Mouse (Mus musculus) midbrain, embryonic 10.5 days (tissue): ENCODE data around the gene Snx12. TPM values are rescaled to one million over a fixed set of nuclear protein-coding genes. Genes with fewer than 3 reads are reported as not detected.

Experiments used
- DNase-seq: peaks from one replicate; pipeline ENCODE4 v3.0.0-alpha.2; 2017; ENCODE audit warnings: low spot score
- H3K27ac ChIP-seq: fragments of 300-500 bp; sonication (generic); replicated peaks from 2 replicates; pipeline ENCODE4 v1.5.1; 2016; ENCODE audit warnings: mild to moderate bottlenecking
- H3K27me3 ChIP-seq: fragments of 300-500 bp; sonication (generic); 2 replicates; pipeline ENCODE4 v1.6.1; 2016; ENCODE audit warnings: low read depth, mild to moderate bottlenecking; ENCODE audit not compliant: poor library complexity, severe bottlenecking
- H3K36me3 ChIP-seq: fragments of 300-500 bp; sonication (generic); 2 replicates; pipeline ENCODE4 v1.6.1; 2016; ENCODE audit warnings: mild to moderate bottlenecking, moderate library complexity
- H3K4me1 ChIP-seq: fragments of 300-500 bp; sonication (generic); 2 replicates; pipeline ENCODE4 v1.6.1; 2016
- H3K4me3 ChIP-seq: fragments of 300-500 bp; sonication (generic); 2 replicates; pipeline ENCODE4 v1.5.1; 2016; ENCODE audit warnings: mild to moderate bottlenecking, moderate library complexity
- H3K9me3 ChIP-seq: fragments of 300-500 bp; sonication (generic); replicated peaks from 2 replicates; pipeline ENCODE4 v1.6.1; 2016; ENCODE audit warnings: mild to moderate bottlenecking
- WGBS: fragments of 180-500 bp; shearing (Covaris S2); methylation state at CpG from one replicate; pipeline ENCODE4 v1.1.7; 2016; 5-methylcytosine and 5-hydroxymethylcytosine counted together
- polyA plus RNA-seq: library from polyadenylated mRNA; unstranded; fragments of >200 nt; fragmentation: Nextera tagmentation; extraction: Ambion mirVana; gene quantifications from 2 replicates; pipeline ENCODE4 v1.2.1, GENCODE M21; 2016

The Snx12 gene
- 63.8 and 68.5 TPM in 2 replicates for polyA plus RNA-seq

- H3K27me3 ChIP-seq = peaks cover 77% of the 10 kb centered on the region
- peak; percentile 85 for DNase-seq
- H3K4me3 ChIP-seq = peak within 1 kb of the TSS; percentile 66
- H3K9me3 ChIP-seq = no peaks in the 10 kb centered on the region
- peaks cover 6% of the 10 kb centered on the region for H3K4me1 ChIP-seq
- peaks cover 15% of the 10 kb centered on the region for H3K36me3 ChIP-seq
- peak within 1 kb of the TSS; percentile 89 for H3K27ac ChIP-seq
- WGBS = 21% methylated on average over 52 of the region's 55 CpGs
Observed at GRCm38 (mm10) chrX:101221834-101222795, at the start of gene Snx12. Snx12 (minus strand) TSS chrX:101222563.

- no peak within 1 kb of the TSS for H3K27ac ChIP-seq
- H3K27me3 ChIP-seq = peaks cover 80% of the 10 kb centered on the region
- DNase-seq = no peak
- 69% methylated on average over 3 of the region's 3 CpGs for WGBS
- H3K36me3 ChIP-seq = no peaks in the 10 kb centered on the region
- no peaks in the 10 kb centered on the region for H3K9me3 ChIP-seq
- no peak within 1 kb of the TSS for H3K4me3 ChIP-seq
- H3K4me1 ChIP-seq = peaks cover 4% of the 10 kb centered on the region; the same call in 1 of the 2 replicates
Observed at GRCm38 (mm10) chrX:101268755-101269124, 46.4 kb upstream of the Snx12 start, which contains the start of gene Gm20489. Gm20489 (minus strand) TSS chrX:101269023.

- Histone ChIP-seq H3K36me3 (no peaks in the 10 kb centered on the region), H3K27me3 (peaks cover 80% of the 10 kb centered on the region), H3K27ac (no peak within 1 kb of the TSS), H3K4me3 (no peak within 1 kb of the TSS), H3K4me1 (0 out of 2 replicates have a peak, but pooled peaks cover under 1% of the 10 kb centered on the region), H3K9me3 (no peaks in the 10 kb centered on the region)
- WGBS = 87% methylated on average over 5 of the region's 5 CpGs
- no peak for DNase-seq
Observed at GRCm38 (mm10) chrX:101268025-101268754, 45.8 kb upstream of the Snx12 start, which contains the start of gene Il2rg. Il2rg (minus strand) TSS chrX:101268255.

- Histone ChIP-seq H3K9me3 (no peaks in the 10 kb centered on the region), H3K27me3 (peaks cover 72% of the 10 kb centered on the region), H3K4me1 (no peaks in the 10 kb centered on the region), H3K4me3 (no peak overlapping the region), H3K27ac (no peak overlapping the region), H3K36me3 (no peaks in the 10 kb centered on the region)
- no peak for DNase-seq
- 91% methylated on average over 6 of the region's 6 CpGs for WGBS
Observed at GRCm38 (mm10) chrX:101266631-101267030, 44.3 kb upstream of the Snx12 start.

GRCm38 (mm10) chrX:101263892-101264291, 41.5 kb upstream of the Snx12 start, which contains the start of gene Gm614:
Gm614 (minus strand) TSS chrX:101263992.
- WGBS = 94% methylated on average over 1 of the region's 1 CpGs
- Histone ChIP-seq H3K4me3 (no peak within 1 kb of the TSS), H3K4me1 (peaks cover 14% of the 10 kb centered on the region), H3K9me3 (no peaks in the 10 kb centered on the region), H3K27me3 (peaks cover 72% of the 10 kb centered on the region), H3K27ac (no peak within 1 kb of the TSS), H3K36me3 (no peaks in the 10 kb centered on the region)
- DNase-seq = no peak

GRCm38 (mm10) chrX:101260441-101261325, 38.3 kb upstream of the Snx12 start:
- H3K36me3 ChIP-seq = peaks cover 9% of the 10 kb centered on the region
- H3K27ac ChIP-seq = peak overlapping the region; percentile 77
- H3K4me1 ChIP-seq = peaks cover 16% of the 10 kb centered on the region
- H3K9me3 ChIP-seq = no peaks in the 10 kb centered on the region
- DNase-seq = peak; percentile 43
- 29% methylated on average over 13 of the region's 13 CpGs for WGBS
- 0 out of 2 replicates have a peak overlapping the region, but pooled peaks have one; percentile 11 for H3K4me3 ChIP-seq
- peaks cover 59% of the 10 kb centered on the region for H3K27me3 ChIP-seq

- WGBS = 77% methylated on average over 13 of the region's 13 CpGs
- Histone ChIP-seq H3K4me1 (peaks cover 25% of the 10 kb centered on the region), H3K9me3 (no peaks in the 10 kb centered on the region), H3K36me3 (peaks cover 9% of the 10 kb centered on the region), H3K4me3 (no peak overlapping the region), H3K27me3 (peaks cover 45% of the 10 kb centered on the region), H3K27ac (no peak overlapping the region)
- no peak for DNase-seq
Observed at GRCm38 (mm10) chrX:101256603-101257002, 34.2 kb upstream of the Snx12 start.

GRCm38 (mm10) chrX:101254740-101255139, 32.4 kb upstream of the Snx12 start:
- DNase-seq = peak; percentile 32
- peak overlapping the region; percentile 64 for H3K4me3 ChIP-seq
- peaks cover 11% of the 10 kb centered on the region for H3K4me1 ChIP-seq
- H3K36me3 ChIP-seq = peaks cover 9% of the 10 kb centered on the region
- peaks cover 36% of the 10 kb centered on the region for H3K27me3 ChIP-seq
- peak overlapping the region; percentile 82 for H3K27ac ChIP-seq
- WGBS = 19% methylated on average over 26 of the region's 26 CpGs
- H3K9me3 ChIP-seq = no peaks in the 10 kb centered on the region

GRCm38 (mm10) chrX:101253952-101254729, 31.8 kb upstream of the Snx12 start, which contains the start of gene Foxo4:
Foxo4 (plus strand) TSS chrX:101254528.
- peak; percentile 82 for DNase-seq
- Histone ChIP-seq H3K9me3 (no peaks in the 10 kb centered on the region), H3K4me3 (peak within 1 kb of the TSS; percentile 64), H3K27me3 (peaks cover 32% of the 10 kb centered on the region), H3K4me1 (peaks cover 11% of the 10 kb centered on the region), H3K36me3 (peaks cover 9% of the 10 kb centered on the region), H3K27ac (peak within 1 kb of the TSS; percentile 82)
- WGBS = 24% methylated on average over 46 of the region's 47 CpGs

GRCm38 (mm10) chrX:101245011-101245410, 22.6 kb upstream of the Snx12 start:
- H3K9me3 ChIP-seq = no peaks in the 10 kb centered on the region
- 39% methylated on average over 1 of the region's 1 CpGs for WGBS
- no peaks in the 10 kb centered on the region for H3K4me1 ChIP-seq
- no peak overlapping the region for H3K4me3 ChIP-seq
- H3K36me3 ChIP-seq = no peaks in the 10 kb centered on the region
- no peak overlapping the region for H3K27ac ChIP-seq
- peaks cover 37% of the 10 kb centered on the region for H3K27me3 ChIP-seq
- DNase-seq = no peak

- peak overlapping the region; percentile 76 for H3K27ac ChIP-seq
- peaks cover 76% of the 10 kb centered on the region for H3K27me3 ChIP-seq
- H3K4me1 ChIP-seq = peaks cover 6% of the 10 kb centered on the region
- DNase-seq = no peak
- H3K4me3 ChIP-seq = peak overlapping the region; percentile 66
- H3K9me3 ChIP-seq = no peaks in the 10 kb centered on the region
- peaks cover 15% of the 10 kb centered on the region for H3K36me3 ChIP-seq
- 30% methylated on average over 7 of the region's 7 CpGs for WGBS
Observed at GRCm38 (mm10) chrX:101222796-101223162, 416 bp upstream of the Snx12 start.
